Mouse (Mus musculus): ENCODE data around the gene Elmo1.

DNA sequence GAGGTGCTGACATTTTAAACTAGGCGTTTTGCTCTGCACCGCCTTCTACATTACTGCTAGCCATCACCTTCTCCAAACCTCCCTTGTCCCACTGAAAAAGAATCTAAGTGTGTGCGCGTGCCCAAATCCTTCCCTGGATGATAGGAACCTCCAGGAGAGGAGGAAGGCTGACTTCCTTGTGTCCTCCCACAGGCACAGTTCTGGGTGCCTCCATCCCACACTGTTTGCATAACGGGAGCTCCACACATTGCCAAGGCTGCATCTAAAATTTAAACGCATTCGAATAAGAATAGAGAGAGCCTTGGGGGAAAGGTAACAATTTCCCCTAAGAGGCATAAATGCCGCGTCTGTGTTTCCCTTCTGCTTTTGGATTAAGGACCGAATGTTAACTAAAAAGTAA lies 18.6 kb downstream of the Elmo1 start:
- no peak for TF ChIP-seq CTCF (IDR thresholded peaks at IDR 0.05; ENCODE audit: low read depth)
- no peak for TF ChIP-seq EP300 (IDR thresholded peaks at IDR 0.05; ENCODE audit: low read depth)
